Mouse (Mus musculus): ENCODE data around the gene Eaf2.
A peak's percentile ranks its signal among the peaks of the same experiment; 100 is the strongest.

The Eaf2 gene

DNA sequence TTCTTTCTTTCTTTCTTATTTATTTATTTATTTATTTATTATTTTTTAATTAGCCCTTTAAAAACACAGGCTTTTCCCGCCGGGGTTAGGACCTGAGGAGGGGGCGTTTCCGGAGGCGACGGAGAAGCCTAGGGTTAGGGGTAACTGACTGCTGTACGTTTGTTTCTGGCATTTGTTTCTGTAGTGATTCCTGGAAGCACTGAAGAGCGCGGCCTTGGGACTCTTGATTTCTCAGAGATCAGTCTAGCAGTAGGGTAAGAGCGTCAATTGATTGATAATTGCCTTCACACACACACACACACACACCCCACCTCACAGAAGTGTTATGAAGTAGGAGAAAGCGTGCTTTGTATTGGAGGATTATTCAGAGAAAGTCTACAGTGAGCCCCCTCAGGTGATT is 46.0 kb downstream of the Eaf2 start:
- DNase-seq, result no peak

DNA sequence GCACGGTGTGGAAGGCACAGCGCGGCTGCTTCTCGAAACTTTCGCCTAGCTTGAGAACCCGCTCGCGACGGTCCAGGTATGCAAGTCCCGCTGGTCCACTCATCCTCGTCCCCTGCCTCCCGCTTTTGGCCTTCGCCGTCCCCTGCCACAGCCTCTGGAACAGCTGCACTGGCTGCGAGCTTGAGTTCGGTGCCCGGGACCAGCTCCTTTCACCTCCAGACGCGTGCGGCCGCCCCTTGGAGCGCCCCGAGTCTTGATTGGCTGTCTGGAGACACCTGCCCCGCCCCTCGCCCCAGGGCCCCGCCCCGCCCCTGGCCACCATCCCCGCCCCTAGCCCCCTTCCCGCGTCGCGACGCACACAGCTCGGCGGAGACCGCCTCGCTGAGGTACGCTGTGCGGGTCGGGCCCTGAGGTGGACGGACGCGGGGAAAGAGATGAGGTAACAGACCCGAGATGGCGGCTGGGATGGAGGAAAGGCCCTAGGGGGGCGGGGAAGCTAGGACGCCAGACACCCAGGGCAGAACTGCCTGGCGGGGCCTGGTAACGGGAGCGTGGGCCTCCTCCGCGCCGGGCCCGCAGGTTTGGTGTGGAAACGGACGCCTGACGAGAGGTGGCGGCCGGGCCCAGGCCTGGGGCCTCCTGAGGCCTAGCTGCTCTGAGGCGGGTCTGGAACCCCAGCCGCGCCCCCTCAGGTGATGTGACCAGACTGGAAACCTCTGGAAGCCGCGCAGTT is 46.6 kb downstream of the Eaf2 start, which contains the start of gene Iqcb1:
TSS of gene Iqcb1 (plus strand) at position 332 of the 733 bp plus-strand sequence.
- DNase-seq, result peak; percentile 84

DNA sequence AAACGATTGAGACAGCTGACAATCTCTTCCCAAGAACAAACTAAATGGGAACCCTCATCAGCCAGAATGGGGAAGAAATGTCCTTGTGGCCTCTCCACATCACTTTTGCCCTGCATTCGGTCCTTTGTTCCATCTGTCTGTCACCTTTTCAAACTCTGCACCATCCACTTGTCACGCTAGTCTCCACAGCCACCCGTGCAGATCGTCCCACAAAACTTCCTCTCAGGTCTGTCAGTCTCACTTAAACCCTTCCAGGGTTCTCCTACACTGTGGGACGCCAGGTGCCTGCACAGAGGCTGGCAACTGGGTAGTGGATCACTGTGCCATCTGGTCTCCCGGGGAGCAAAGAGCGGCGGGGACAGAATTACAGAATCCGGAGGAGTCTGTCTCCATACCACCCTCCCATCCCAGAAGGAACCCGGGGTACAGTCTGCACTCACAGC is 47.2 kb downstream of the Eaf2 start:
- no peak for DNase-seq

DNA sequence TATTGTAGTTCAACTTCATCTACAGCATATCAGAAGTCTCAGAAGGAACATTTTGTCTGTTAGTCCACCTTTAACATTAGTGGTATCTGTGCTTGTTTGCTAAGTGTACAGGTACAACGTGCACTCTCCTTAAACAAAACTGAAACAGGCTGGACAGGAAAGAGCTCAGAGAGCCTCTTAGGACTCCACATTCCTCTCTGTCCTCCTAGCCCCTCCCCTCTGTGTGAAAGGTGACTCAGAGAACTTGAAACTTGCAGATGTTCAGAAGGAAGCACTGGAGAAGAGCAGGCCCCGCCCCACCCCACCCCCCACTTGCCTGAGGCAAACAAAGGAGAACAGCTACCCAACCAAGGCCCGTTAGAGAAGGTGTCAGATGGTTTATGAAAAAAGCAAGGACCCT is 53.3 kb downstream of the Eaf2 start:
- DNase-seq, result no peak

DNA sequence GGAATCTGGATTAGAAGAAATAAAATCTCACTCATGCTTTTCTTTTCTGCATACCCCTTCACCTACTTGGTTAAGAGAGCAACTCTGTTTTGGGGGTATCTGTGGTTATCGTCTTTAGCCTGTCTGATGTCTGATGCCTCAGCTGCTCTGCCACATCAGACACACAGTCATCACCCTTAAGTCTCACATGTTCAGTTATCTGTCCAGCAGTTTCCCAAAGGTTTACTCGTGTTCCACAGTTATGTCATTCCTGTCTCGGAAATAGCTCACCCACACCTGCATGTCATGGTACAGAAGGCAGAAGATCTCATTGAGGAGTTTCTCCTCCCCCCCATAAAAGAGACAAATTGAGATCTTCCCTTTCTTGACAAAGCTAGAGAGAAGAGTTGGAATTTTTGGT is 54.1 kb downstream of the Eaf2 start:
- no peak for DNase-seq

DNA sequence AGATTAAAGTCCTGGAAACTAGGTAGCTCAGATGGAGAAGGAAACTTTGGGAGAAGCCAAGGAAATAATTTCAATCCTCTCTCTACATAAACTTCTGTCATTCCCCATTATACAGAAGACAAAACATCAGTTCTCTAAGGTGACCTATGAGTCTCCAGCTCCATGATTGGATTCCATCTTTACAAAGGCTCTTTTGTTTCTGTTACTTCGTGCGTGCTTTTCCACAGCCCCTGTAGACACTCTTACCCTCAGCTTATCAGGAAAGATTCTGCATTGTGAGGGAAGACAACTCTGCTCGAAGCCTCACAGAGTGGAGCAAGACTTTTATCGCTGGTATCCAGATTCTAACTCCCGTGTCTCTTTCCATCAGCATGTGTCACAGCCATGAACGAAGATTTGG is 54.8 kb downstream of the Eaf2 start:
- no peak for DNase-seq

DNA sequence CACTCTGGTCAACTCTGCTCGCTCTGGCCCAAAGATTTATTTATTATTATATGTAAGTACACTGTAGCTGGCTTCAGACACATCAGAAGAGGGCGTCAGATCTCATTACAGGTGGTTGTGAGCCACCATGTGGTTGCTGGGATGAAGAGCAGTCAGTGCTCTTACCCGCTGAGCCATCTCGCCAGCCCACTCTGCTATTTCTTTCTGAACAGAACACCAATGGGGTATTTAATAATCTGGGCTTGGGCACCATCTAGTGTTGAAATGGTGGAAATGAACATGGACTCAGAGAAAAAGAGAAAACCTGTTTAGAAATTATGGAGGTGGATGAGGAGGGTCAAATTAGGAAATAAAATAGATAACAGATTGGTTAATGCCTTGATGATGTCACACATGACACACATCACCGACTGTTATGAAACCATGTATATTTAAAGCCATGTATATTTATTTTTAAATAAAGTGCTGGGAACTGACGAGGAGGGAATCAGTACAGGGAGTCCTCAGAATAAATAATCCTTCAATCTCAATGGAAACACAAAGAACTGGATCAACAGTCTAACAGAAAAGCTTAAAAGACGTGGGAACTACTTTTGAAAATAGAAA is 57.4 kb downstream of the Eaf2 start:
- DNase-seq, result peak; percentile 72

DNA sequence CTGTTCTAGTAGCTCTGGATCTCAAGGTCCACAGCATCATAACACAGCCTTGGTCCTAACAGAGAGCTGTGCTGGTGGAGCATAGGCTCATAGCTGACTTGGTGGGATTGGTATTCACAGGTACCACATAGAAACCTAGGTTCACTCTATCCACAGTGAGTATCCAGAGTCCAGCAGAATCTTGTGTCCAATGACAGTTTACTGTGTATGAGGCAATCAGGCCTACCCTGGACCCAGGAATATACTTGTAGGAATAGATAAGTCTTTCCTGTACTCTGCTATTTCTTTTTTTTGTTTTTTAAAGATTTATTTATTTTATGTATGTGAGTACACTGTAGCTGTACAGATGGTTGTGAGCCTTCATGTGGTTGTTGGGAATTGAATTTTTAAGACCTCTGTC is 57.9 kb downstream of the Eaf2 start:
- no peak for DNase-seq

DNA sequence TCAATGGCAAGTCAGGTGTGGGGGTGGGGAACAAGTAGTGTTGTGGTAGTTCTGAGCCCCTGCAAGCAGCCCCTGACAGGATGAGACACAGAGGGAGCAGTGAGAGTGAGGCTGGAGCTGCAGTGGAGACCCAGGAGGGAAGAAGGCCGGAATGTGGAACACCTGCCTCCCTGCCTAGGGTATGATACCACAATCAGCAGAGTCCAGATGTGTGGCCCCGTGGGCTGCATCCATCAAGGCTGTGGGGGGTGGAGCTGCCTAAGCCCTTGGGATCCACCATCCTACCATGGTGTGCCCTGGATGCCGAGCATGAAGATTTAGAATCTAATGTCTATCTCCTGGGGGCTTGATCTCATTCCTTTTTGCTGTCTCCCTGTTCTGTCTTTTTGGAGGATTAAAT is 61.1 kb downstream of the Eaf2 start:
- DNase-seq, result no peak

DNA sequence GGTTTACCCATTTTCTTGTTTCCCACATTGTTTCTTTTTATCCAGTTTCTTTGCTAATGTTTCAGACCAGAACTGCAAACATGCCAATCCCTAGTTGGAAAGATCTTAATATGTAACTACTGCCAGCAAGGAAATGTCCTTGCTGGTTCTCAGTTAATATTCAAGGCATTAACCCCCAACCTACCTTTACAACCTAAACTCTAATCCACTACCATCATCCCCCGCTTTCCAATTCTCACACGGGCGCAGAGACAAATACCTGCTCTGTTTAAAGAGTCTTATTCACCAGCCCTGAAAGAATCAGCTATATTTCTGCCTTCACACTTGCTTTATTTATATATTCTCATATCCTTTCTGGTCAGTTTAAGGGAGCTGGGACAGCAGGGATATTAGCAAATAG is 66.2 kb downstream of the Eaf2 start:
- DNase-seq, result no peak

DNA sequence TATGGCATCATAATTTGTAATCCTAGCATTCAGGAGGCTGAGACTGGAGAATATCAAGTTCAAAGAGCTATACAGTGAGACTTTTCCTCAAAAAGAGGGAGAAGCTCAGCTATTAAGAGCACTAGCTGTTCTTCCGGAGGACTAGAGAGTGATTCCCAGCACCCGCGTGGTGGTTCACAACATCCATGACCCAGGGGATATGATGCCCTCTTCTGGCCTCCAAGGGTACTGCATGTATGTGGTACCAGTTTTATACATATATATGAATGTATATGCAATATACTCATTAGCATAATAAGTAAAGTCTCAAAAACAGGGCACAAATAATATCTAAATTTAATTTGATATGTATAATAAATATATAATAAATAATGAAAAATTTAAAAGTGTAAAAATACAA is 72.4 kb downstream of the Eaf2 start:
- no peak for DNase-seq

DNA sequence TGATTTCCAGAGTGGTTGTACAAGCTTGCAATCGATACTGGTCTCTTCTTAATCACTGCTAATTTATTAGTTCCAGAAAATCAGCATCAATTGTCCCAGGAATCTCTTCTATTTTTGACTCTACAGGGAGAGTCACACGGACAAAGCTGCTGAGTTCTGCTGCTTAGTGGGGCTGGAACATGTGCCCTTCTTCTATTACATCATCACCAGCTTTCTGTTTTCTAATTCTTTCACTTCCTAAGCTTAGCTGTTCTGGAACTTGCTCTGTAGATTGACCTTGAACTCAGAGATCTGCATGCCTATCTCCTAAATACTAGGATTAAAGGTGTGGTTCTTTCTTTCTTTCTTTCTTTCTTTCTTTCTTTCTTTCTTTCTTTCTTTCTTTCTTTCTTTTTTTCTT is 76.5 kb downstream of the Eaf2 start:
- no peak for DNase-seq

DNA sequence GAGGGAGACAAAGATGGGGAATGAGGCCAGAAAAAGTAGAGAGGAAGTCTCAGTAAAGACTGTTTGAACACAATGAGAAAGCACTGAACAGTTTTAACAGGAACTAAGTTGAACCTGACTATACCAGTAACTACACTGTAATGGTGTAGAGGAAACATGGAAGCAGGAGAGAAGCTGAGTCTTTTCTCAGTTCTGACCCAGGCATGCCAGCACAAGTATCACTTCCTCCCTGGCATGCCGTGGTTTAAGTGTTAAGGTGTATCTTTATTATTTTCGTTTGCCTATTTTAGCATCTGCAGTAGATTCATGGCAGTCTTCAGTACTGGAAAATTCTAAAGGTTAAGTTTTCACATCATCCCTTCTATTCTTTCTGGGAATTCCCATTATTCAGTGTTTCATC is 79.8 kb downstream of the Eaf2 start:
- DNase-seq, result no peak

DNA sequence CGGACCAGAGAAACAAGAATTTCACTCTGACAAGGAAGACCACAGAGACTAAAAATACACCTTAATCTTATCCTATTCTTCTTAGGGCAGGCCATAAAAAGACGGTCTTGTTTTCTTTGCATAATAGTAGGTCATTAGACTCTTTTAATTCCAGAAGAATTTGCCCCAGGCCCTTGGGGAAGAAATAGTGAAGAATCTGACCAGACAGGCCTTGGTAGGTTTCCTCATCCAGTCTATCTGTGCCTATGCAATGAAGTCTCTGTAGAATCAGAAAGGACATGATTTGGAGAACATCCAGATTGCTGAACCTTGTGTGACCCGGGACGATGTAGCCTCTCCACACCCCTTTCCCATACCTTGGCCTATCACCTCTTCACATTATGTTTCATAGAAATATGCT is 84.6 kb downstream of the Eaf2 start:
- DNase-seq, result no peak

DNA sequence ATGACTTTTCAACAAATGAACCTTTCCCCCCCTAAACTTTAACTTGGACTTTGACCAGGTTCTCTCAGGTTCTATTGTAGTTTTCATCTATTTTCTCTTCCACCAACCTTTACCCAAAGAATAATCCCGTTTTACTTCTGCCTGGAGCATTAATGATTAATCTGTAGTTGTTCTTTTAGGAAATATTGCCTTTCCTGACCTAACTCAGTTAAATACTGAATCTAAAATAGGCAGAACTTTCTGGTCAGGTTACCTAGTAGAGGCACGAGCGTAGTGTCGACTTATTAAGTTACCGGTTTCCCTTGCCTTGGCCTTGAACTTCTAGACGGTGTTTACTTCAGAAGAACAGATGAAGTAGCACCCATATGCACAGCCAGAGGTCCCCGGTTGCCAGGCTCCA is 88.3 kb downstream of the Eaf2 start:
- no peak for DNase-seq

DNA sequence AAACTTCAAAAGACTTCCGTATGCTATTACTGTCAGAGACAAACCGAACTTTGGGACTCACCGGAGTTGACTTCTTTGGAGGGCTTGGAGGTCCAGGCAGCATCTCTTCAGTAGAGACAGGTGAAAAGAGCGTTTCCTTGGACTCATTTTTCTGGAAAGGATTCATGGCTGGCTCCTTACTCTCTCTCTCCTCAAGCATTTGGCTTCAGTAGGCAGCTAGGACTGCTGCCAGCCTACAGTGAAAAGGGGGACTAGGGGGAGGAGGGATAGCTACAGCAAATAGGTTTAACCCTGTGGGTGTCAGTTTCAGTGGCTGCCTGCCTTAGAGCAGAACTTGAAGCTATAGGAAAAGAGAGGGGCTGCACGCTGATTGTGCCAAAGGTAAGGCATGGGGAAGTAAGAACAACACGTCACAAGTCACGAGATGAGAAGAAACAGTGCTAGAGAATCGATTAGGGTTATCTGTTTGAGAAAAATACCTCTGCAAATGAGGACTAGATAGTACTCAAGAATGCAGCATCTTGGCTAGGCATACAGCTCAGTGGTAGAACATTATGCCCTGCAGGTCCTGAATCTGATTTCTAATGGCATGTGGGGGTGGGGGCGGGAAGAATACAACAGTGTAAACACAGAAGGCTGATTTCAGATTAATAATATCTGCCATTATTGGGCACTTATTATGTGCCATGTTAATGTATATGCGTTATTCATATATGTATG is 90.0 kb downstream of the Eaf2 start, which contains the start of gene Slc15a2:
TSS of gene Slc15a2 (minus strand) at position 369 of the 720 bp plus-strand sequence.
- no peak for DNase-seq

DNA sequence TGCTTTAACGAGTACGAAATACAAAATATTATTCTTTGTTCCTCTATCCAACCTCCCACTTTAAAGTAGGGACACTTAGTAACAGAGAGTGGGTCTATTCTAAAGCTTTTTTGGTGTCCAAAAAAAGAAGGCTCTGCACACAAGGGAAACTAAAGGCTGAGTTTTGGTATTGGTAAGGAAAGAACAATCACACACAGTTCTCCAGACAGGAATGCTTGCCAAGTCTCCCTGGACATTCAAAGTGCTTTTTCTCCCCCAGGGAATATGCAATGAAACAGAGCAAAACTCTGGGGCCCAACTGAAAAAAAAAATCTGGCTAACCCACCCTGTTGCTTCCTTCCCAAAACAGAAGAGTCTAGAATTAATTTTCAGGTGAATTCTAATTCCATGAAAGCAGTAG is 90.7 kb downstream of the Eaf2 start:
- no peak for DNase-seq

DNA sequence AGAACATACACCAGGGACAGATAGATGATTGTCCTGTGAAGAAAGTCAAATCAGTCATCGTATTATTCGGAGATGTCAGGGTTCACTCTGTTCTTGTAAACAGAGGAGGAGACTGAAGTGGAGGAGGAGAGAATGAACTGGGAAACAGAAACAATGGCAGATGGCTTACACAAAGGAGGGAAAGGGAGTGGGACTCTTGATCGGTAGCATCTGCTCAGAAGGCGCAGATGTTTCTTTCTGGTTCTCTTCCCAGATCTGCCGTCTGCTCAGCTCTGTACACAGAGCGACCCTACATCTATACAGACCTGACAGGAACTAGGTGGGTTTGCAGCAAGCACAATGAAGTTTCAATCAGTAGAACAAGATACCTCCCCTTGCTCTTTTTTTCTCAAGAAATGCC is 99.1 kb downstream of the Eaf2 start:
- DNase-seq, result no peak

DNA sequence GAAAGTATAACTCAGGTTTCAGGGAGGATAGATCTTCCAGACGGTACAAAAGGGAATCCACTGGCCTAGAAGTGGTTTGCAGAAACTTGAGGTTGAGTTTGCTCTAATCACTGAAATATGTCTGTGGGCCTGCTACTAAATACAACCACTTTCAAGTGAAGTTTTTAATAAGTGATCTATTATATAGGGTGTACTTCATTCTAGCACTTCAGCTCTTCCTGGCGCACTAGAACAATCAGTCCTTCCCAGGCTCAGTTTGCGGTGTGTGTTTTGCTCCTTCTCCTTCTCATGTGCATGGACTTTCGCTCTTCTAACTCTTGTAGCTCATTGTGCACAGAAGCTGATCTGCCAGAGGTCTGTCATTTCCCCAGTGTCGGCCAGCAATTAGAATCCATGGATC is 101.8 kb downstream of the Eaf2 start:
- DNase-seq, result no peak

DNA sequence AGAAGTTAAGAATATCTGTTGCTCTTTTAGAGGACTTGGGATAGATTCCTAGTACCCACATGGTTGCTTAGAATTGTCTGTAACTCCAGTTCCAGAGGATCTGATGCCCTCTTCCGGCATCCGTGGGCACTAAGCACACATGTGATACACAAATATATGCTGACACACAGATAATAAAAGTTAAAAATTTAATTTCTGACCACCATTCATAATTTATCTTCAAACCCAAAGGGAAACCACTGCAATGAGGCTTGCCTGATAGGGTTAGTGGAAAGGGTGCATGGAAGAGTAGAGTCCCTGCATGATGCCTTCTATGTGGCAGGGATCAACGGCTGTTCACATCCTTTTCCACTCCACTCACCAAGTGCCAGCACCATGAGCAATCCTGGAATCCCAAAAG is 103.1 kb downstream of the Eaf2 start:
- no peak for DNase-seq

DNA sequence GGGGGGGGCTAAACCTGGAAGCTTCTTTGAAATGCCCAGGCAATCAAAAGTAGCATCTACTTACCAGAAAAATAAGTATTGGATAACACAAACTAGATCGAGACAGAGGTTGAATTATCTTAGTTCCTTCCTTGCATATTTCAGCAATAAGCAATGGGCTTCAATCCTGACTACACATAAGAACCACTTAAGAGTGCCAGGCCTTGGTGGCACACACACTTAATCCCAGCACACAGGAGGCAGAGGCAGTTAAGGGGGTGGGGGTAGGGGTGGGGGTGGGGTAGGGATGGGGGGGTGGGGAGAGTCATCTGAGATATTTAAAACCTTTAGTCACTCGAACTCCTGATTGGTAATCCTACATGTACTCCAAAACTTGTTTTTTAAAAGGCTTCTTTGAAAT is 103.6 kb downstream of the Eaf2 start:
- no peak for DNase-seq

DNA sequence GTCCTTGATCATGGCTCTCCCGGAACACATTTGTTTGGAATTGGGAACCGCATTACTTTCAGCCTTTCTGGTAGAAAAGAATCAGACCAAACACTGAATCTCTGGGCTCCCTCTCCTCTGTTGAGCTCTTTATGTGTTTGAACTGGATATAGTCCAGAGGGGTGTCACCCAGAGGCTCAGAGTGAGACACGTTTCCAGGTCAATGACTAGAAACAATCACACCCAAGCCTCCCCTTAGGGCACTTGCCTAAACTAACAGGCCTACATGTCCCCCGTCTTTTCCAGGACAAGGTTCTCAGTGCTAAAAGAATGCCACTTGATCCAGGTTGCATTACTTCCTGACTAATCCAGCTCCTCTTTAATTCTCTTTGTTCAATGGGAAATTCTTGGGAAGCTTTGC is 104.0 kb downstream of the Eaf2 start:
- DNase-seq, result peak; percentile 11

DNA sequence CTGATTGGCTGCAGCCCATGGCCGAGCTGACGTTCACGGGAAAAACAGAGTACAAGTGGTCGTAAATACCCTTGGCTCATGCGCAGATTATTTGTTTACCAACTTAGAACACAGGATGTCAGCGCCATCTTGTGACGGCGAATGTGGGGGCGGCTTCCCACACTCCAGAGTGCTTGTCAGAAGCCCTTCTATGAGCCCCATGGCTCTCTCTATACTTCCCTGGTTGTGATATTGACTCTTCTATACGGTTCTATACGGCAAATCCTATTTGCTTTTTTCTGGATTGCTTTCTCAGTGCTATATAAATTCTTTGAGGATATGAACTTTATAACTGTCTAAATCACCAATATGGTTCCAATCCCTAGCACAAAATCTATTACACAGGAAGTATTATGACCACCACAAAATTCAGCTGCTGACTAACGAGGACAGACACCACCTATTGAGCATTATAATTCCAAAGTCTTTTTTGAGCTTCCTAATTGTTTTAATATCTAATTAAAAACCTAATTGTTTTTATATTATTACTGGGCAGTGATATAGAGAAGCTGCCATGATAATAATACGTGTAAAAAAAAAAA is 104.5 kb downstream of the Eaf2 start:
- DNase-seq, result no peak

DNA sequence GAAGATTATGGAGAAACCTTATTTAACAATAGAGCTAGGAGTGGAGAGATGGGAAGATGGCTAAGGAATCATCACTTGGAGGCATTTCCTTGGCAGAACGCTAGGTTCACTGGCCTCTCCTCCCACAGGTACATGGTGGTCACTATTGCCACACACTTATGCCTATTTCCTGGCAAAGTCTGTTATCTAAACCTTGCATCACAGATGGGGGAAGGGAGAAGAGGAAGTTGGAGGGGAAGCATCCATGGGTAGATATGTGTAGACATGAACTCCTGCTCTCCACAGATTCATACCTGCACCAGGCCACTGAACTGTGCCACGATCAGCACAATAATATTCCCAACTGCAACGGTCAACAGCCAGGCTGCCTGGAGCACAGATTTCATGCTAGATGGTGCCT is 122.8 kb downstream of the Eaf2 start:
- no peak for DNase-seq

Data from cerebellum, adult 9-11 months (tissue).